Mouse (Mus musculus) gastrocnemius, postnatal 36 days (tissue): ENCODE data around the gene Hps3. TPM values are rescaled to one million over a fixed set of nuclear protein-coding genes. Genes with fewer than 3 reads are reported as not detected.
"Not testable (repeated sequence)": the region's sequence is repeated elsewhere in the genome, so short reads cannot be mapped to it uniquely, and the experiment has no call there.

Experiments used
- DNase-seq, 2 experiments: peaks; one replicate each; pipeline ENCODE4 v3.0.0; 2022
- intact Hi-C: fragments of 180-260 bp; cut with DNase I; formaldehyde crosslinking; loops from one replicate; pipeline ENCODE4 v1.15.1; 2025
- total RNA-seq, 2 experiments: library from RNA; stranded (reverse); gene quantifications; 2 replicates each; pipeline ENCODE4 v1.2.3; 2021

Gene Hps3
- total RNA-seq, 2 experiments from 2014 or later: 3.0 to 3.6 TPM

DNA sequence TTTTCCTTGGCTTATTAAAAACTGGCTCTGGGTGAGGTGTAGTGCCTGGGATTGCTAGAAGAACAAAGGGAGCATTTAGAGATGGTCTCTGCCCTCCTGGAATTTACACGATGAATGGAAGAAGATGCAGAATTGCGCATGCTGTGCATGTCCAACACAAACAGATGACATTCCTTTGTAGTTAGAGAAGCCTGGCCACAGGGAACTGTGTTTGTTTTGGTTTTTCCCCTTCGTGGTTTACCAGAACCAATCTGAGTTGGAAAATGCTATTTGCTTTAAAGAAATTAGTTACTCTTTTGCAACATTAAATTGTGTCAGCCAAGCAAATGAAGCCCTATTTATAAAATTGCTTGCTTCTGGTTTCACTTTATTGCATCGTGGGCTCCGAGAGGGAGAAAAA is 78.2 kb downstream of the Hps3 start, which contains the start of gene Cp:
Cp (plus strand) TSS at position 170 of the 400 bp plus-strand sequence.
- intact Hi-C loops: no loop called here
- no peak for DNase-seq

DNA sequence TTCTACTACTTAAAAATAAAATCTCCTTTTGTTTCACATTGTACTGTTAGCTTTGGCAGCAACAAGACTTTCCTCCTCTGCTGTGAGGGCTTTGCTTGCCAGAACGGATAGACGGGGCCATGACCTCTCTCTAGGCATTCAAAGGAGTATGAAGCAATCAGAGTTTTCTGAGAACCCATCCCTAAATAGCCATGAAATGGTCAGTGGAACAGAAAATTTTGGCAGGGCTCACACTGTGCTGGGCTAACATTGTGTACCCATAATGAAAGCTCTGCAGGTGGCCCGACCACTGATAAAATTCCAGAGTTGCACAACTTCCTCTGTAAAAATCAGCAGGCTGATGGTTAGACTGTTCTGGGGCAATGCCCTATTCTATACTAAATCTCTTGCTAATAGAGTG is 81.2 kb downstream of the Hps3 start:
- intact Hi-C loops: no loop called here
- DNase-seq: peak; percentile 21 to 35

DNA sequence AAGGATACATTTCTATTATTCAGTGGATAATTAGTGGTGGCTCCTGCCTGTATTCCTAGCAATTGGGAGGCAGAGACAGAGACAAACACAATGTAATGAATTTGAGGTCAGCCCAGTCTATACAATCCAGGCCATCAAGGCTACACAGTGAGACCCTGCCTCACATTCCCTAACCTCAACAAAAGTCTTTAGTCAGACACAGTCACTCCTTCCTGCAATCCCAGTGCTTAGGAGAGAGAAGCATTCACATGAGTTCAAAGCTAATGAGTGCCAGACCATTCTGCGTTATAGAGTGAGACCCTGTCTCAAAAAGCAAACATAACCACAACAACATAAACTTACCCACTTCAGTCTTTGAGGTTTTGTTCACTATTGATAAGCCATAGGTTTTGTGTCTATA is 81.7 kb downstream of the Hps3 start:
- DNase-seq: no peak
- intact Hi-C loops: no loop called here

DNA sequence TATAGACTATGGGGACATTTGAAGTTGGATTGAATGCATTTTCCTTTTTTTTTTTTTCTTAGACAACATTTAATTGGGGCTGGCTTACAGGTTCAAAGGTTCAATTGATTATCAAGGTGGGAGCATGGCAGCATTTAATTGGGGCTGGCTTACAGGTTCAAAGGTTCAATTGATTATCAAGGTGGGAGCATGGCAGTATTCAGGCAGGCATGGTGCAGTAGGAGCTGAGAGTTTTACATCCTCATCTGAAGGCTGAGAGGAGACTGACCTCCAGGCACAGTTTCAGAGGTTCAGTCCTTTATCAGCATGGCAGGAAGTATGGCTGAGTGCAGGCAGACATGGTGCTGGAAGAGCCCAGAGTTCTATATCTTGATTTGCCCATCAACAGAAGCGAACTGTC is 85.7 kb downstream of the Hps3 start:
- DNase-seq, intact Hi-C loops: not testable (repeated sequence)

GRCm38 (mm10) chr3:19948552-19948951 is 86.6 kb downstream of the Hps3 start:
- intact Hi-C loops: no loop called here
- DNase-seq: no peak

Other genes starting within 250 kb of the Hps3 start
- 1 to 10 TPM; 4.7 to 5.2 TPM for gene Cp, start 78.3 kb downstream of the Hps3 start, total RNA-seq
- 1 to 10 TPM; 2.5 to 2.9 TPM for gene Hltf, start 22.5 kb upstream of the Hps3 start, total RNA-seq
- gene Gyg, start 120.0 kb upstream of the Hps3 start, total RNA-seq: 100 to 1,000 TPM; 308 to 375 TPM
- gene Cpa3, start 206.9 kb upstream of the Hps3 start, total RNA-seq: 1 to 10 TPM; 1.9 to 3.0 TPM
- gene Cpb1, start 240.4 kb upstream of the Hps3 start, total RNA-seq: not detected